Mouse (Mus musculus): Measurements from ENCODE around the gene Sestd1. TPM values are rescaled to one million over a fixed set of nuclear protein-coding genes. Genes with fewer than 3 reads are reported as not detected.

The Sestd1 gene
- total and polyA plus RNA-seq, 3 experiments = 0.02 to 0.22 TPM; not detected in 1

DNA sequence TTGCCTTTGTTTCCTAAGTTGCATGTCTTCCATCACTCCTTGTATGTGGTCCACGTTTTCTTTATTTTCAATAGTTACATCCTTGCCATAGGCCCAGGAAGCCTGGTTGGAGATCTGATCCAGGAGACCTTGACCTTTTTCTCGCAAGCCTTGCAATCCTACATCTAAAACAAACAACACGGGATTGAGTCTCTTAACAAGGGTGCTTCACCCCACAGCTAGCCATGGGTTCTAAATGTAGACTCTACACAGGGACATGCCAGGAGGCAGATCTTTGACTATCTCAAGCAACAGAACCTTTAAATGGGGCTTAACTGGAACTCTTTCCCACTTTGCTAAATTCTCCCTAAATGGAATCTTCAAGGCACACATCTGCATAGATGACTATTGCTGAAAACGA is 83.6 kb downstream of the Sestd1 start:
- Histone ChIP-seq H3K4me1 (ENCODE audit: insufficient read depth, low read depth, low read length) (no peaks in the 10 kb centered on the region), H3K27me3 (ENCODE audit: insufficient read depth, low read length) (no peaks in the 10 kb centered on the region), H3K36me3 (replicated peaks) (no peaks in the 10 kb centered on the region), H3K9me3 (replicated peaks) (peaks cover 34% of the 10 kb centered on the region), H3K4me3 (ENCODE audit: low read depth, low read length) (no peak overlapping the region)
- no peak for ATAC-seq (ENCODE audit: extremely low read depth, insufficient number of reproducible peaks, low FRiP score, poor library complexity, severe bottlenecking)
- no peak for DNase-seq (ENCODE audit: low spot score)
- TF ChIP-seq GATA1 (IDR thresholded peaks at IDR 0.05; ENCODE audit: borderline replicate concordance, low read length) (no peak), TAL1 (conservative IDR thresholded peaks at IDR 0.05; ENCODE audit: low read depth, low read length) (no peak), POLR2AphosphoS5 (IDR thresholded peaks at IDR 0.05; ENCODE audit: insufficient replicate concordance, low read depth, low read length) (no peak), CTCF (IDR thresholded peaks at IDR 0.05; ENCODE audit: low read depth, low read length) (no peak), GATA2 (IDR thresholded peaks at IDR 0.05; ENCODE audit: borderline replicate concordance, low read depth, low read length) (no peak)

DNA sequence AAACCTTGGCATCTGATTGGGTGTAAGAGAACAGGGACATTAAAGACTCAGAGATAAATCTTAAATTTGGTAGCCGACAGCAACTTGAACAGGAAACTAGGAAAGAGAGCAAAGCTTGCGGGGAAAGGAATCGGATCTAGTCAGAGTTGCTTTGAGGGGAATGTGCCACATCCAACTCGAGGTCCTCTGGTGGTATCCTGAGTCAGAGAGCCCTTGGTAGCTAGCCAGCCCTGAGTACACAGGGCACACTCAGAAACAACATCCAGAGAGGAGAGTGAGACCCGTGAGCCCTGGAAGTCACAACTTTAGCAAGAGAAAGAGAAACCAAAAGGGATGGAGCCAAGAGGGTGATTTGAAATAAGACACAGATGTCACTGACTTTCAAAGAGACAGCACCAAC is 85.3 kb downstream of the Sestd1 start:
- no peaks in the 10 kb centered on the region for H3K27me3 ChIP-seq (ENCODE audit: insufficient read depth, low read length)
- peaks cover 35% of the 10 kb centered on the region for H3K9me3 ChIP-seq (replicated peaks)
- no peak overlapping the region for H3K4me3 ChIP-seq (ENCODE audit: low read depth, low read length)
- ATAC-seq (ENCODE audit: extremely low read depth, insufficient number of reproducible peaks, low FRiP score, poor library complexity, severe bottlenecking) (no peak), DNase-seq (ENCODE audit: low spot score) (no peak)
- no peaks in the 10 kb centered on the region for H3K36me3 ChIP-seq (replicated peaks)
- H3K4me1 ChIP-seq (ENCODE audit: insufficient read depth, low read depth, low read length) = no peaks in the 10 kb centered on the region
- TF ChIP-seq GATA2 (IDR thresholded peaks at IDR 0.05; ENCODE audit: borderline replicate concordance, low read depth, low read length) (no peak), POLR2AphosphoS5 (IDR thresholded peaks at IDR 0.05; ENCODE audit: insufficient replicate concordance, low read depth, low read length) (no peak), CTCF (IDR thresholded peaks at IDR 0.05; ENCODE audit: low read depth, low read length) (no peak), TAL1 (conservative IDR thresholded peaks at IDR 0.05; ENCODE audit: low read depth, low read length) (no peak), GATA1 (IDR thresholded peaks at IDR 0.05; ENCODE audit: borderline replicate concordance, low read length) (no peak)

GRCm38 (mm10) chr2:77191811-77192210 is 88.6 kb downstream of the Sestd1 start:
- Histone ChIP-seq H3K9me3 (replicated peaks) (peaks cover 41% of the 10 kb centered on the region), H3K4me1 (ENCODE audit: insufficient read depth, low read depth, low read length) (no peaks in the 10 kb centered on the region), H3K4me3 (ENCODE audit: low read depth, low read length) (no peak overlapping the region), H3K36me3 (replicated peaks) (no peaks in the 10 kb centered on the region), H3K27me3 (ENCODE audit: insufficient read depth, low read length) (no peaks in the 10 kb centered on the region)
- DNase-seq (ENCODE audit: low spot score) (no peak), ATAC-seq (ENCODE audit: extremely low read depth, insufficient number of reproducible peaks, low FRiP score, poor library complexity, severe bottlenecking) (no peak)
- no peak for TF ChIP-seq GATA1 (IDR thresholded peaks at IDR 0.05; ENCODE audit: borderline replicate concordance, low read length)
- no peak for TF ChIP-seq TAL1 (conservative IDR thresholded peaks at IDR 0.05; ENCODE audit: low read depth, low read length)
- no peak for TF ChIP-seq CTCF (IDR thresholded peaks at IDR 0.05; ENCODE audit: low read depth, low read length)
- no peak for TF ChIP-seq GATA2 (IDR thresholded peaks at IDR 0.05; ENCODE audit: borderline replicate concordance, low read depth, low read length)
- TF ChIP-seq POLR2AphosphoS5 (IDR thresholded peaks at IDR 0.05; ENCODE audit: insufficient replicate concordance, low read depth, low read length) = no peak

GRCm38 (mm10) chr2:77190891-77191290 is 89.5 kb downstream of the Sestd1 start:
- H3K36me3 ChIP-seq (replicated peaks) = no peaks in the 10 kb centered on the region
- no peaks in the 10 kb centered on the region for H3K27me3 ChIP-seq (ENCODE audit: insufficient read depth, low read length)
- H3K4me1 ChIP-seq (ENCODE audit: insufficient read depth, low read depth, low read length) = no peaks in the 10 kb centered on the region
- ATAC-seq (ENCODE audit: extremely low read depth, insufficient number of reproducible peaks, low FRiP score, poor library complexity, severe bottlenecking) (no peak), DNase-seq (ENCODE audit: low spot score) (no peak)
- H3K9me3 ChIP-seq (replicated peaks) = peaks cover 42% of the 10 kb centered on the region
- TF ChIP-seq POLR2AphosphoS5 (IDR thresholded peaks at IDR 0.05; ENCODE audit: insufficient replicate concordance, low read depth, low read length) (no peak), TAL1 (conservative IDR thresholded peaks at IDR 0.05; ENCODE audit: low read depth, low read length) (no peak), CTCF (IDR thresholded peaks at IDR 0.05; ENCODE audit: low read depth, low read length) (no peak), GATA1 (IDR thresholded peaks at IDR 0.05; ENCODE audit: borderline replicate concordance, low read length) (no peak), GATA2 (IDR thresholded peaks at IDR 0.05; ENCODE audit: borderline replicate concordance, low read depth, low read length) (no peak)
- no peak overlapping the region for H3K4me3 ChIP-seq (ENCODE audit: low read depth, low read length)

DNA sequence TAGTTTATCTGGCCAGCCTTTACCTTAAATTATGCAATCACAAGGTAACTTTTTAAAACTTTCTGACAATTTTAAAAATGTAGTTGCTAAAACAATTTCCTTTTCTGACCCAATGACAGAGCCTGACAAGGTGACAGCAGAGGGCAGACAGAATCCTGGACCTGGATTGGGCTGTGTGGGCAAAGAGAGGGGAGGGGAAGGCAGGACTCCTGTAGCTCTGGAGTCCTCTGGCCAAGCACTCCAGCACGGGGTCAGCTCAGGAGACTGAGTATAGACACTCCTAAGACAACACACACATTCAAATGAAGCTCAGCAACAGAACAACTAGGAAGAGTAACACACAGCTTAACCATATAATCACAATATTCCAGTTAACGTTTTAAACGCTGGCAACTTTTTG is 90.1 kb downstream of the Sestd1 start:
- Histone ChIP-seq H3K4me3 (ENCODE audit: low read depth, low read length) (no peak overlapping the region), H3K27me3 (ENCODE audit: insufficient read depth, low read length) (no peaks in the 10 kb centered on the region), H3K36me3 (replicated peaks) (no peaks in the 10 kb centered on the region), H3K4me1 (ENCODE audit: insufficient read depth, low read depth, low read length) (no peaks in the 10 kb centered on the region), H3K9me3 (replicated peaks) (peaks cover 45% of the 10 kb centered on the region)
- ATAC-seq (ENCODE audit: extremely low read depth, insufficient number of reproducible peaks, low FRiP score, poor library complexity, severe bottlenecking) (no peak), DNase-seq (ENCODE audit: low spot score) (no peak)
- no peak for TF ChIP-seq GATA1 (IDR thresholded peaks at IDR 0.05; ENCODE audit: borderline replicate concordance, low read length)
- no peak for TF ChIP-seq CTCF (IDR thresholded peaks at IDR 0.05; ENCODE audit: low read depth, low read length)
- no peak for TF ChIP-seq POLR2AphosphoS5 (IDR thresholded peaks at IDR 0.05; ENCODE audit: insufficient replicate concordance, low read depth, low read length)
- no peak for TF ChIP-seq GATA2 (IDR thresholded peaks at IDR 0.05; ENCODE audit: borderline replicate concordance, low read depth, low read length)
- TF ChIP-seq TAL1 (conservative IDR thresholded peaks at IDR 0.05; ENCODE audit: low read depth, low read length) = no peak

GRCm38 (mm10) chr2:77189671-77190070 is 90.7 kb downstream of the Sestd1 start:
- no peaks in the 10 kb centered on the region for H3K27me3 ChIP-seq (ENCODE audit: insufficient read depth, low read length)
- no peaks in the 10 kb centered on the region for H3K4me1 ChIP-seq (ENCODE audit: insufficient read depth, low read depth, low read length)
- DNase-seq (ENCODE audit: low spot score) (no peak), ATAC-seq (ENCODE audit: extremely low read depth, insufficient number of reproducible peaks, low FRiP score, poor library complexity, severe bottlenecking) (no peak)
- no peak overlapping the region for H3K4me3 ChIP-seq (ENCODE audit: low read depth, low read length)
- TF ChIP-seq TAL1 (conservative IDR thresholded peaks at IDR 0.05; ENCODE audit: low read depth, low read length) (no peak), GATA1 (IDR thresholded peaks at IDR 0.05; ENCODE audit: borderline replicate concordance, low read length) (no peak), POLR2AphosphoS5 (IDR thresholded peaks at IDR 0.05; ENCODE audit: insufficient replicate concordance, low read depth, low read length) (no peak), CTCF (IDR thresholded peaks at IDR 0.05; ENCODE audit: low read depth, low read length) (no peak), GATA2 (IDR thresholded peaks at IDR 0.05; ENCODE audit: borderline replicate concordance, low read depth, low read length) (no peak)
- H3K36me3 ChIP-seq (replicated peaks) = no peaks in the 10 kb centered on the region
- H3K9me3 ChIP-seq (replicated peaks) = peaks cover 43% of the 10 kb centered on the region
